Mouse (Mus musculus) stomach, postnatal 0 days (tissue): ENCODE results near the gene Slc12a7. TPM values are rescaled to one million over a fixed set of nuclear protein-coding genes. Genes with fewer than 3 reads are reported as not detected.
A peak's percentile ranks its signal among the peaks of the same experiment; 100 is the strongest.

Source experiments
- ATAC-seq: fragments of 200-750 bp; cut with Nextera tagmentation; 2 replicates; pipeline ENCODE4 v1.8.0; 2017; ENCODE audit not compliant: low FRiP score, low TSS enrichment
- DNase-seq: peaks from one replicate; pipeline ENCODE4 v3.0.0-alpha.2; 2016; ENCODE audit warnings: low spot score
- H3K27ac ChIP-seq: fragments of 300-500 bp; sonication (generic); replicated peaks from 2 replicates; pipeline ENCODE4 v1.5.1; 2014; ENCODE audit warnings: mild to moderate bottlenecking, control low read depth
- H3K27me3 ChIP-seq: fragments of 300-500 bp; sonication (generic); 2 replicates; pipeline ENCODE4 v1.6.1; 2014; ENCODE audit warnings: low read length; ENCODE audit not compliant: control insufficient read depth, insufficient read depth
- H3K36me3 ChIP-seq: fragments of 300-500 bp; sonication (generic); 2 replicates; pipeline ENCODE4 v1.6.1; 2014; ENCODE audit warnings: low read length, mixed read lengths; ENCODE audit not compliant: control insufficient read depth, insufficient read depth
- H3K4me1 ChIP-seq: fragments of 300-500 bp; sonication (generic); replicated peaks from 2 replicates; pipeline ENCODE4 v1.6.1; 2014; ENCODE audit warnings: antibody characterized with exemption; ENCODE audit not compliant: control insufficient read depth, insufficient read depth
- H3K4me2 ChIP-seq: fragments of 300-500 bp; sonication (generic); replicated peaks from 2 replicates; pipeline ENCODE4 v1.6.1; 2014; ENCODE audit warnings: low read depth, mild to moderate bottlenecking, control low read depth, moderate library complexity
- H3K4me3 ChIP-seq: fragments of 300-500 bp; sonication (generic); 2 replicates; pipeline ENCODE4 v1.5.1; 2014; ENCODE audit warnings: low read depth, low read length, control low read depth
- H3K9ac ChIP-seq: fragments of 300-500 bp; sonication (generic); 2 replicates; pipeline ENCODE4 v1.6.1; 2014; ENCODE audit warnings: mild to moderate bottlenecking, low read length, control low read depth, mixed read lengths
- H3K9me3 ChIP-seq: fragments of 300-500 bp; sonication (generic); 2 replicates; pipeline ENCODE4 v1.6.1; 2016; ENCODE audit warnings: low read length; ENCODE audit not compliant: control insufficient read depth
- CTCF ChIP-seq: IDR thresholded peaks from 2 replicates; pipeline ENCODE4 v1.5.1; 2016; ENCODE audit warnings: antibody characterized with exemption, low read depth, mild to moderate bottlenecking, moderate library complexity
- EP300 ChIP-seq: optimal IDR thresholded peaks from 2 replicates; pipeline ENCODE3; 2016; ENCODE audit warnings: antibody characterized with exemption
- WGBS: fragments of 180-500 bp; shearing (Covaris S2); extraction: QIAGEN DNeasy Blood & Tissue Kit; methylation state at CpG from one replicate; pipeline ENCODE4 v1.1.7; 2014; 5-methylcytosine and 5-hydroxymethylcytosine counted together
- polyA plus RNA-seq: library from polyadenylated mRNA; unstranded; fragments of >200 nt; fragmentation: Nextera tagmentation; extraction: Ambion mirVana; gene quantifications from 2 replicates; pipeline ENCODE4 v1.2.1, GENCODE M21; 2015

Slc12a7 gene
- polyA plus RNA-seq, 1 experiment from 2014 or later = 17.9 TPM

- ATAC-seq = peak; percentile 51; the same call in 1 of the 2 replicates
Observed at GRCm38 (mm10) chr13:73831486-73831885, 98.6 kb downstream of the Slc12a7 start.

GRCm38 (mm10) chr13:73833809-73834208 is 100.9 kb downstream of the Slc12a7 start:
- H3K9ac ChIP-seq = peak overlapping the region; percentile 4; the same call in 1 of the 2 replicates
- no peak overlapping the region for H3K27ac ChIP-seq
- DNase-seq (no peak), ATAC-seq (no peak)
- H3K27me3 ChIP-seq = no peaks in the 10 kb centered on the region
- H3K4me2 ChIP-seq = no peak overlapping the region
- no peaks in the 10 kb centered on the region for H3K36me3 ChIP-seq
- no peak overlapping the region for H3K4me3 ChIP-seq
- H3K9me3 ChIP-seq = no peaks in the 10 kb centered on the region
- 0 out of 2 replicates have a peak, but pooled peaks cover 2% of the 10 kb centered on the region for H3K4me1 ChIP-seq
- 62% methylated on average over 12 of the region's 12 CpGs for WGBS
- no peak for TF ChIP-seq CTCF
- no peak for TF ChIP-seq EP300

More at GRCm38 (mm10) chr13:73831486-73831885, 98.6 kb downstream of the Slc12a7 start:
- Histone ChIP-seq H3K9ac (no peak overlapping the region), H3K4me2 (no peak overlapping the region), H3K4me3 (no peak overlapping the region), H3K4me1 (0 out of 2 replicates have a peak, but pooled peaks cover 2% of the 10 kb centered on the region), H3K36me3 (no peaks in the 10 kb centered on the region), H3K27me3 (no peaks in the 10 kb centered on the region), H3K27ac (no peak overlapping the region), H3K9me3 (no peaks in the 10 kb centered on the region)
- 1% methylated on average over 2 of the region's 2 CpGs for WGBS
- TF ChIP-seq CTCF (peak; percentile 95), EP300 (no peak)
- DNase-seq = peak; percentile 62

- no peak overlapping the region for H3K4me3 ChIP-seq
- DNase-seq (no peak), ATAC-seq (no peak)
- 0 out of 2 replicates have a peak, but pooled peaks cover 2% of the 10 kb centered on the region for H3K4me1 ChIP-seq
- H3K27ac ChIP-seq = no peak overlapping the region
- no peak for TF ChIP-seq EP300
- no peak for TF ChIP-seq CTCF
- 33% methylated on average over 4 of the region's 4 CpGs for WGBS
- no peaks in the 10 kb centered on the region for H3K27me3 ChIP-seq
- H3K9me3 ChIP-seq = no peaks in the 10 kb centered on the region
- no peaks in the 10 kb centered on the region; the same call in 1 of the 2 replicates for H3K36me3 ChIP-seq
- no peak overlapping the region for H3K9ac ChIP-seq
- no peak overlapping the region for H3K4me2 ChIP-seq
Observed at GRCm38 (mm10) chr13:73835791-73836190, 102.9 kb downstream of the Slc12a7 start.

GRCm38 (mm10) chr13:73836491-73836890 is 103.6 kb downstream of the Slc12a7 start:
- TF ChIP-seq EP300 (no peak), CTCF (no peak)
- H3K4me1 ChIP-seq = 0 out of 2 replicates have a peak, but pooled peaks cover 2% of the 10 kb centered on the region
- no peak overlapping the region for H3K4me2 ChIP-seq
- 47% methylated on average over 6 of the region's 6 CpGs for WGBS
- ATAC-seq = no peak
- no peak overlapping the region for H3K9ac ChIP-seq
- no peak overlapping the region for H3K27ac ChIP-seq
- H3K27me3 ChIP-seq = no peaks in the 10 kb centered on the region
- no peak overlapping the region for H3K4me3 ChIP-seq
- H3K36me3 ChIP-seq = no peaks in the 10 kb centered on the region; the same call in 1 of the 2 replicates
- DNase-seq = no peak
- H3K9me3 ChIP-seq = no peaks in the 10 kb centered on the region

DNA sequence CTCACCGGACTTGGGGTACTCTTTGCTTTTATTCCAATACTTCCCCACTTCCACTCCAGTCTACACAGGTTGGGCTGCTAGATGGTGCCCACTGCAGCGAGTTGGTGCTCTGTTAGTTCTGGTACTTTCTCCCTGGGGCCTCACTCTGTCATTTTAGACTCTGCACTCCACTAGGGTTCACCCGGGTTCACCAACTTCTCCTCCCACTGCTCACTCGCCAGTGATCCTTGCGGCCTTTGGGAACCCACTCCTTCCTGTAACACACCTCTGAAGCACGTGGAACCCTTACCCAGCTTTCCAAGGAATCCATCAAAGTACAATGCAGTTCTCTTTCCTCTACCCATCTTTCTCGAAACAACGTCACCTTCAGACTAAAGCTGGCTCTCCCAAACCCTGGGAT is 104.8 kb downstream of the Slc12a7 start:
- ATAC-seq = no peak
- no peak for TF ChIP-seq EP300
- TF ChIP-seq CTCF = no peak

DNA sequence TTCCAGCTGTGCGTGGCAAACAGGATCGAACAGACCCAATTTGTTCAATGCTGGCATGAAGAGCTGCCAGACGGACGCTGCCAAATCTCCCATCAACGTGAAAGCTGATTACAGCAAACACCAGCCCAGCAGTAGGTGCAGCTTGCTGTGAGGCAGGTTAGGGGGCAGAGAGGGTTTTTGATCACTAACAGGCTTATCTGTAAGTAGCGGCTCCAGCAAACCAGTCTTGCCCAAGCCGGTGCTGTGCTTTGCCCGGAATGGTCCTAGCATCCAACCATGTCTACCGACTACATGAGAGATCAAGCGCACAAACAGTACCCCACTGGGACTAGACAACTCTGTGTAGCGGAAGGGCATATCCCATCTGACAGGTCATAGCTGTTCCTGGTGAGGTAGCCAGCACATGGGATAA is 106.2 kb downstream of the Slc12a7 start:
- 0 out of 2 replicates have a peak, but pooled peaks cover 2% of the 10 kb centered on the region for H3K4me1 ChIP-seq
- H3K27ac ChIP-seq = no peak overlapping the region
- ATAC-seq (0 out of 2 replicates have a peak, but pooled peaks have one; percentile 10), DNase-seq (no peak)
- H3K9ac ChIP-seq = no peak overlapping the region
- H3K4me2 ChIP-seq = no peak overlapping the region
- no peaks in the 10 kb centered on the region for H3K9me3 ChIP-seq
- H3K4me3 ChIP-seq = no peak overlapping the region
- no peaks in the 10 kb centered on the region; the same call in 1 of the 2 replicates for H3K36me3 ChIP-seq
- TF ChIP-seq EP300 (no peak), CTCF (no peak)
- 80% methylated on average over 11 of the region's 11 CpGs for WGBS
- no peaks in the 10 kb centered on the region for H3K27me3 ChIP-seq

More for the DNA sequence above, 104.8 kb downstream of the Slc12a7 start:
- no peaks in the 10 kb centered on the region for H3K27me3 ChIP-seq
- no peak for DNase-seq
- no peaks in the 10 kb centered on the region; the same call in 1 of the 2 replicates for H3K36me3 ChIP-seq
- H3K4me3 ChIP-seq = no peak overlapping the region
- H3K27ac ChIP-seq = no peak overlapping the region
- H3K9ac ChIP-seq = no peak overlapping the region
- H3K4me2 ChIP-seq = no peak overlapping the region
- 0 out of 2 replicates have a peak, but pooled peaks cover 2% of the 10 kb centered on the region for H3K4me1 ChIP-seq
- H3K9me3 ChIP-seq = no peaks in the 10 kb centered on the region
- 67% methylated on average over 8 of the region's 8 CpGs for WGBS
